Mouse (Mus musculus) urinary bladder, postnatal 0 days (tissue): ENCODE data around the gene Dnajb3. TPM values are rescaled to one million over a fixed set of nuclear protein-coding genes. Genes with fewer than 3 reads are reported as not detected.

ENCODE experiments used
- polyA plus RNA-seq: library from polyadenylated mRNA; unstranded; fragments of >200 nt; fragmentation: Nextera tagmentation; extraction: Ambion mirVana; gene quantifications from 2 replicates; pipeline ENCODE4 v1.2.1, GENCODE M21; 2015

The Dnajb3 gene
- 6.6 and 7.7 TPM in 2 replicates for polyA plus RNA-seq

GRCm38 (mm10) chr1:88205294-88205922 is at the start of gene Dnajb3:
Gene Dnajb3 (minus strand): TSS chr1:88205782.

GRCm38 (mm10) chr1:88226670-88227379 is 21.2 kb upstream of the Dnajb3 start, which contains the start of gene Mroh2a:
Gene Mroh2a (plus strand): TSS chr1:88226986.

GRCm38 (mm10) chr1:88211812-88212211 is 6.2 kb upstream of the Dnajb3 start, which contains the start of gene Ugt1a1:
Gene Ugt1a1 (plus strand): TSS chr1:88211959.

GRCm38 (mm10) chr1:88200456-88200855 is 5.1 kb downstream of the Dnajb3 start, which contains the start of gene Ugt1a2:
Gene Ugt1a2 (plus strand): TSS chr1:88200601.

GRCm38 (mm10) chr1:88165711-88166110 is 39.9 kb downstream of the Dnajb3 start, which contains the start of gene Ugt1a5:
Gene Ugt1a5 (plus strand): TSS chr1:88166012.

Other genes starting within 250 kb of the Dnajb3 start
- 11.9 and 12.7 TPM in 2 replicates for gene Usp40, start 197.2 kb downstream of the Dnajb3 start, polyA plus RNA-seq
- gene Ugt1a10, start 150.4 kb downstream of the Dnajb3 start, polyA plus RNA-seq = not detected in 2 replicates
- not detected in 2 replicates for gene Ugt1a9, start 135.0 kb downstream of the Dnajb3 start, polyA plus RNA-seq
- not detected in 2 replicates for gene Ugt1a8, start 118.0 kb downstream of the Dnajb3 start, polyA plus RNA-seq
- 6.8 and 10.6 TPM in 2 replicates for gene Ugt1a7c, start 110.7 kb downstream of the Dnajb3 start, polyA plus RNA-seq
- gene Ugt1a6b, start 102.5 kb downstream of the Dnajb3 start, polyA plus RNA-seq = 1.8 and 2.5 TPM in 2 replicates
- gene Ugt1a6a, start 71.0 kb downstream of the Dnajb3 start, polyA plus RNA-seq = 21.8 and 27.6 TPM in 2 replicates
- not detected in 2 replicates for gene Ugt1a5, start 39.8 kb downstream of the Dnajb3 start, polyA plus RNA-seq
- not detected in 2 replicates for gene Ugt1a2, start 5.2 kb downstream of the Dnajb3 start, polyA plus RNA-seq
- 13.2 and 13.8 TPM in 2 replicates for gene Ugt1a1, start 6.2 kb upstream of the Dnajb3 start, polyA plus RNA-seq
- gene Mroh2a, start 21.2 kb upstream of the Dnajb3 start, polyA plus RNA-seq = 0.16 and 0.17 TPM in 2 replicates
- 35.4 and 44.6 TPM in 2 replicates for gene Hjurp, start 71.9 kb upstream of the Dnajb3 start, polyA plus RNA-seq
- gene Trpm8, start 71.9 kb upstream of the Dnajb3 start, polyA plus RNA-seq = not detected in 2 replicates
- 0.75 TPM in 1 of 2 replicates, not detected in the other for gene Spp2, start 201.2 kb upstream of the Dnajb3 start, polyA plus RNA-seq